ENCODE assay signal across 9 mouse cellular contexts in the genomic region with DNA sequence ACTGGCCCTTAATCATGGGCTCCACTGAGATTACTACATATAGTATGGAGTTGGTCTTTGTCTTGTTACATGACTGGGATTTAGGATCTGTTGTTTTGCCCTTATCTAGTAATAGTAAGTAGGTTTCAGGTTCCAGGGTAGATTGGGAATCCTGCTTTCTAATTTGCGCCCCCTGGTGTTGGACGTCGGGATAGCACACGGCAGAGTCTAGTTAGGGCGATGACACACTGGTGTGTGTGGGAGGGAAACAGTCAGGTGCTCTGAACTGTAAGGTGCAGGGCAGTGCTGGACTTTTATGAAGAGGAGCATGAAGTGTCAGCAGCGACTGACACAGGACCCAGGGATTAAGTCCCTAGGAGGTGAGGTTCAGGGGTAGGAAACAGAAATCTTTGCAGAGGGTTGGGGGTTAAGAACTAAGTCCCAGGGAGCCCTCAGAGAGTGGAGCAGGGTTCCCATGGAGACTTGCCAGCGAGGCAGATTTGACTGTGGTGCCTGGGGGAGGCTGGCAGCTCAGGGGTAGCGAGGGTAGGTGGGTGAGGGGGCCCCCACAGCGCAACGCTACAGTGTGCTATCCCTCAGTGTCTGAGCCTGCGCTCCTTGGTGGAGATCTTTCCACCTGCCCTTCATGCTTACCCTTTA.
A peak's percentile ranks its signal among the peaks of the same experiment; 100 is the strongest.
DNase-seq lines count a peak whose midpoint lies in the region; ATAC-seq lines count a peak whose summit lies in the region.
"Had no signal": no experiment of that assay in that cellular context is flagged by ENCODE, and none has a peak within 500 bp of the region (broad histone marks: within the 10 kb centered on the region; RNA-seq: fewer than 3 reads in every experiment).

No protein-coding gene starts in this region.

- DNase-seq in 3T3-L1 (ENCODE audit: low read depth, low spot score), result peak; percentile 30
- DNase-seq in Muller cell, postnatal 12 days (ENCODE audit: inconsistent ontology term), result peak; percentile 39
- DNase-seq in cerebellum, postnatal 10 days, result peak; percentile 89 to 93
- peak; percentile 33 to 65 for DNase-seq in frontal cortex, postnatal 14 days (ENCODE audit: low spot score in 2 of 2)
- peak; percentile 49 to 63 for DNase-seq in kidney, postnatal 25 days
- peak; percentile 41 for DNase-seq in liver, embryonic 11.5 days (ENCODE audit: low spot score)
- peak; percentile 39 for DNase-seq in ovary, postnatal 14 days (ENCODE audit: low spot score)
- no peak for DNase-seq in T-cell, adult 2 months (ENCODE audit: low spot score)

- 32% methylated on average over 11 of the region's 11 CpGs for WGBS in liver, embryonic 11.5 days

- ATAC-seq in liver, embryonic 11.5 days (replicated peaks; ENCODE audit: low FRiP score), result no peak

- H3K9ac ChIP-seq in liver, embryonic 11.5 days (ENCODE audit: low read depth, low read length), result no peak overlapping the region

- no peaks in the 10 kb centered on the region for H3K36me3 ChIP-seq in liver, embryonic 11.5 days (ENCODE audit: control insufficient read depth, insufficient read depth, low read length)

- no peaks in the 10 kb centered on the region for H3K27me3 ChIP-seq in liver, embryonic 11.5 days (replicated peaks; ENCODE audit: control insufficient read depth, insufficient read depth, low read length)

- no peak overlapping the region for H3K4me3 ChIP-seq in liver, embryonic 11.5 days (ENCODE audit: low read depth, low read length)
- H3K4me3 ChIP-seq: erythroblast, embryonic 14.5 days had no signal

- no peak overlapping the region for H3K27ac ChIP-seq in liver, embryonic 11.5 days (ENCODE audit: low read depth, low read length)

- H3K4me2 ChIP-seq in liver, embryonic 11.5 days, result no peak overlapping the region

- no peaks in the 10 kb centered on the region for H3K4me1 ChIP-seq in liver, embryonic 11.5 days (replicated peaks; ENCODE audit: control insufficient read depth, insufficient read depth, low read length)

- no peaks in the 10 kb centered on the region for H3K9me3 ChIP-seq in liver, embryonic 11.5 days (ENCODE audit: control insufficient read depth, low read length)
